Mouse (Mus musculus) heart, postnatal 14 days (tissue): ENCODE measurements around the gene Ppp4r4. TPM values are rescaled to one million over a fixed set of nuclear protein-coding genes. Genes with fewer than 3 reads are reported as not detected.
"Not testable (repeated sequence)": the region's sequence is repeated elsewhere in the genome, so short reads cannot be mapped to it uniquely, and the experiment has no call there.

Experiments
- DNase-seq, 2 experiments: peaks; one replicate each; pipeline ENCODE4 v3.0.0; 2021 to 2022
- intact Hi-C: fragments of 180-260 bp; cut with DNase I; formaldehyde crosslinking; loops from one replicate; pipeline ENCODE4 v1.15.1; 2025
- total RNA-seq, 2 experiments: library from RNA; stranded (reverse); gene quantifications; 2 replicates each; pipeline ENCODE4 v1.2.3; 2021

Gene Ppp4r4
- total RNA-seq, 2 experiments from 2014 or later: 0.50 to 0.98 TPM

- intact Hi-C loops: no loop called here
These were observed 1.5 kb upstream of the Ppp4r4 start for GRCm38 (mm10) chr12:103530596-103530995.

GRCm38 (mm10) chr12:103532649-103533395, 739 bp downstream of the Ppp4r4 start:
- peak; percentile 11 to 21 for DNase-seq
- intact Hi-C loops: no loop called here

More at GRCm38 (mm10) chr12:103530596-103530995, 1.5 kb upstream of the Ppp4r4 start:
- no peak for DNase-seq

GRCm38 (mm10) chr12:103540429-103540828, 8.3 kb downstream of the Ppp4r4 start:
- DNase-seq: no peak
- intact Hi-C loops: loop anchor here (5.0 kb wide), 1 partner anchor 102 kb away; no protein-coding TSS in a partner anchor

GRCm38 (mm10) chr12:103543351-103543750, 11.3 kb downstream of the Ppp4r4 start:
- DNase-seq: no peak
- intact Hi-C loops: loop anchor here (5.0 kb wide), 1 partner anchor 99 kb away; no protein-coding TSS in a partner anchor

- intact Hi-C loops: loop anchor here (5.0 kb wide), 1 partner anchor 98 kb away; no protein-coding TSS in a partner anchor
- no peak for DNase-seq
These were observed 12.1 kb downstream of the Ppp4r4 start for GRCm38 (mm10) chr12:103544213-103544612.

- DNase-seq: no peak
- intact Hi-C loops: loop anchor here (5.0 kb wide), 1 partner anchor 160 kb away; no protein-coding TSS in a partner anchor
These were observed 15.4 kb downstream of the Ppp4r4 start for GRCm38 (mm10) chr12:103547438-103547837.

GRCm38 (mm10) chr12:103548526-103548925, 16.4 kb downstream of the Ppp4r4 start:
- intact Hi-C loops: loop anchor here (5.0 kb wide), 1 partner anchor 159 kb away; no protein-coding TSS in a partner anchor

GRCm38 (mm10) chr12:103550047-103550446, 18.0 kb downstream of the Ppp4r4 start:
- intact Hi-C loops: no loop called here
- DNase-seq: no peak

More at GRCm38 (mm10) chr12:103548526-103548925, 16.4 kb downstream of the Ppp4r4 start:
- DNase-seq: no peak

- intact Hi-C loops: no loop called here
These were observed 19.3 kb downstream of the Ppp4r4 start for GRCm38 (mm10) chr12:103551422-103551821.

GRCm38 (mm10) chr12:103552506-103552905, 20.4 kb downstream of the Ppp4r4 start:
- intact Hi-C loops: no loop called here
- DNase-seq: no peak

More at GRCm38 (mm10) chr12:103551422-103551821, 19.3 kb downstream of the Ppp4r4 start:
- no peak for DNase-seq

- intact Hi-C loops: no loop called here
- DNase-seq: no peak
These were observed 21.4 kb downstream of the Ppp4r4 start for GRCm38 (mm10) chr12:103553497-103553896.

- intact Hi-C loops: no loop called here
- no peak for DNase-seq
These were observed 24.8 kb downstream of the Ppp4r4 start for GRCm38 (mm10) chr12:103556856-103557255.

- DNase-seq: no peak
- intact Hi-C loops: no loop called here
These were observed 32.6 kb downstream of the Ppp4r4 start for GRCm38 (mm10) chr12:103564726-103565125.

GRCm38 (mm10) chr12:103565151-103565550, 33.1 kb downstream of the Ppp4r4 start:
- DNase-seq: no peak
- intact Hi-C loops: no loop called here

- intact Hi-C loops: no loop called here
- DNase-seq: no peak
These were observed 35.0 kb downstream of the Ppp4r4 start for GRCm38 (mm10) chr12:103567129-103567528.

GRCm38 (mm10) chr12:103569690-103570089, 37.6 kb downstream of the Ppp4r4 start:
- DNase-seq: no peak
- intact Hi-C loops: no loop called here

- intact Hi-C loops, DNase-seq: not testable (repeated sequence)
These were observed 46.1 kb downstream of the Ppp4r4 start for GRCm38 (mm10) chr12:103578148-103578547.

- intact Hi-C loops: no loop called here
- DNase-seq: no peak
These were observed 51.7 kb downstream of the Ppp4r4 start for GRCm38 (mm10) chr12:103583771-103584170.

GRCm38 (mm10) chr12:103598411-103598810, 66.3 kb downstream of the Ppp4r4 start:
- DNase-seq: no peak
- intact Hi-C loops: no loop called here

- no peak for DNase-seq
- intact Hi-C loops: no loop called here
These were observed 68.3 kb downstream of the Ppp4r4 start for GRCm38 (mm10) chr12:103600364-103600763.

- intact Hi-C loops: no loop called here
- DNase-seq: no peak
These were observed 69.8 kb downstream of the Ppp4r4 start for GRCm38 (mm10) chr12:103601839-103602238.

- DNase-seq: no peak
- intact Hi-C loops: no loop called here
These were observed 83.1 kb downstream of the Ppp4r4 start for GRCm38 (mm10) chr12:103615141-103615540.
